9 mouse cellular contexts compared by ENCODE assay signal in the genomic region with DNA sequence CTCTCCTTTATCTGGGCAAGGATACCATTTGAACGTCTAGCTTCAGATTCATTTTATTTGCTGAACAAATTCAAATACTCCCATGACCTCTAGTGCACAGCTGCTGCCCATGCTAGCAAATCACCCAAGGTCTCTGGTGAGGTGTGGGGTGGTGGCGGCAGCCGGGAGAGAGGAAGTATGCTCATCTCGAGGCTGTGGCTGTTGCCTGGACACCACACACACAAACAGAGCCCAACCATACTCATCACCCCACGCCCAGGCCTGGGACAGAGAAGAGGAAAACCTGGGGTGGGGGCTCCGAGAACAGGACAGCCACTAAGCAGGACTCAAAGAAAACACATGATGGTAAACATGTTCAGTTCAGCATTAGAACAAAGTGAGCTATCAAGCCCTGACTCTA. TPM values are rescaled to one million over a fixed set of nuclear protein-coding genes. Genes with fewer than 3 reads are reported as not detected.
DNase-seq lines count a peak whose midpoint lies in the region; ATAC-seq and TF ChIP-seq lines count a peak whose summit lies in the region.
"Had no signal": no experiment of that assay in that cellular context is flagged by ENCODE, and none has a peak within 500 bp of the region (broad histone marks: within the 10 kb centered on the region; RNA-seq: fewer than 3 reads in every experiment).

No protein-coding gene starts in this region.

- H3K4me3 ChIP-seq in heart, embryonic 15.5 days: no peak overlapping the region
- no peak overlapping the region for H3K4me3 ChIP-seq in lung, embryonic 14.5 days (ENCODE audit: low read depth, low read length)
- H3K4me3 ChIP-seq in stomach, postnatal 0 days (ENCODE audit: low read depth, low read length): no peak overlapping the region

- TF ChIP-seq EP300 in stomach, postnatal 0 days (optimal IDR thresholded peaks at IDR 0.05): no peak

- H3K4me1 ChIP-seq in heart, embryonic 15.5 days (replicated peaks): peaks cover 22% of the 10 kb centered on the region
- no peaks in the 10 kb centered on the region for H3K4me1 ChIP-seq in lung, embryonic 14.5 days (ENCODE audit: insufficient read depth)
- no peaks in the 10 kb centered on the region for H3K4me1 ChIP-seq in stomach, postnatal 0 days (replicated peaks; ENCODE audit: control insufficient read depth, insufficient read depth)

- H3K36me3 ChIP-seq in heart, embryonic 15.5 days: peaks cover 31% of the 10 kb centered on the region
- H3K36me3 ChIP-seq in lung, embryonic 14.5 days (ENCODE audit: insufficient read depth): peaks cover 49% of the 10 kb centered on the region
- peaks cover 11% of the 10 kb centered on the region; the same call in 1 of the 2 replicates for H3K36me3 ChIP-seq in stomach, postnatal 0 days (ENCODE audit: control insufficient read depth, insufficient read depth, low read length)

- TF ChIP-seq CTCF in lung, embryonic 14.5 days (IDR thresholded peaks at IDR 0.05; ENCODE audit: low read depth): no peak
- TF ChIP-seq CTCF in stomach, postnatal 0 days (IDR thresholded peaks at IDR 0.05; ENCODE audit: low read depth): no peak

- H3K27me3 ChIP-seq in heart, embryonic 15.5 days: no peaks in the 10 kb centered on the region
- H3K27me3 ChIP-seq in lung, embryonic 14.5 days (ENCODE audit: insufficient read depth, low read length): no peaks in the 10 kb centered on the region
- H3K27me3 ChIP-seq in stomach, postnatal 0 days (ENCODE audit: control insufficient read depth, insufficient read depth, low read length): no peaks in the 10 kb centered on the region

- peak; percentile 53; the same call in 1 of the 2 replicates for ATAC-seq in heart, embryonic 15.5 days (replicated peaks; ENCODE audit: insufficient number of reproducible peaks, insufficient read depth, low FRiP score, low read depth)
- ATAC-seq in lung, embryonic 14.5 days (ENCODE audit: insufficient read depth): 0 out of 2 replicates have a peak, but pooled peaks have one; percentile 17
- ATAC-seq in stomach, postnatal 0 days (ENCODE audit: low FRiP score, low TSS enrichment): peak; percentile 92

- no peaks in the 10 kb centered on the region for H3K9me3 ChIP-seq in heart, embryonic 15.5 days (replicated peaks)
- no peaks in the 10 kb centered on the region for H3K9me3 ChIP-seq in lung, embryonic 14.5 days (ENCODE audit: low read depth, low read length)
- no peaks in the 10 kb centered on the region for H3K9me3 ChIP-seq in stomach, postnatal 0 days (ENCODE audit: control insufficient read depth, low read length)

- DNase-seq in thymus, postnatal 4 days: peak; percentile 20
- DNase-seq in thymus, postnatal 25 days: no peak
- DNase-seq in lung, embryonic 14.5 days: no peak
- peak; percentile 52 for DNase-seq in stomach, postnatal 0 days (ENCODE audit: low spot score)
- no peak for DNase-seq in layer of hippocampus, adult 9-10 months (ENCODE audit: low spot score)
- DNase-seq in right cerebral cortex, postnatal 10 days (ENCODE audit: low spot score in 2 of 2): no peak
- no peak for DNase-seq in cerebellum, adult 11 months

- no peak overlapping the region for H3K9ac ChIP-seq in heart, embryonic 15.5 days
- no peak overlapping the region; the same call in 1 of the 2 replicates for H3K9ac ChIP-seq in lung, embryonic 14.5 days
- H3K9ac ChIP-seq in stomach, postnatal 0 days (ENCODE audit: low read length): no peak overlapping the region
- H3K9ac ChIP-seq: hindbrain, embryonic 14.5 days had no signal

- H3K4me2 ChIP-seq in heart, embryonic 15.5 days: no peak overlapping the region
- H3K4me2 ChIP-seq in lung, embryonic 14.5 days: no peak overlapping the region
- H3K4me2 ChIP-seq in stomach, postnatal 0 days (replicated peaks; ENCODE audit: low read depth): no peak overlapping the region
- H3K4me2 ChIP-seq: hindbrain, embryonic 14.5 days had no signal

- H3K27ac ChIP-seq in heart, embryonic 15.5 days: no peak overlapping the region
- no peak overlapping the region for H3K27ac ChIP-seq in lung, embryonic 14.5 days (ENCODE audit: low read depth)
- H3K27ac ChIP-seq in stomach, postnatal 0 days (replicated peaks): no peak overlapping the region; the same call in 1 of the 2 replicates
- H3K27ac ChIP-seq: hindbrain, embryonic 14.5 days had no signal

- 25% methylated on average over 6 of the region's 6 CpGs for WGBS in heart, embryonic 15.5 days
- 44% methylated on average over 6 of the region's 6 CpGs for WGBS in lung, embryonic 14.5 days
- 37% methylated on average over 6 of the region's 6 CpGs for WGBS in stomach, postnatal 0 days

RNA-seq across cellular contexts. Expression of a gene that starts 11.5 kb away (rescaled TPM):
- 6.2 and 8.2 TPM in 2 replicates for polyA plus RNA-seq in heart, embryonic 15.5 days (2015; fragmentation: Nextera tagmentation; extraction: Ambion mirVana)
- polyA plus RNA-seq in lung, embryonic 14.5 days (2014; fragmentation: Nextera tagmentation; extraction: Ambion mirVana): 7.6 and 7.8 TPM in 2 replicates
- 3.9 and 6.2 TPM in 2 replicates for polyA plus RNA-seq in stomach, postnatal 0 days (2015; fragmentation: Nextera tagmentation; extraction: Ambion mirVana)

RNA-seq across cellular contexts. Expression of a gene that starts 16.1 kb away (rescaled TPM):
- polyA plus RNA-seq in heart, embryonic 15.5 days (2015; fragmentation: Nextera tagmentation; extraction: Ambion mirVana): 1.5 and 1.6 TPM in 2 replicates
- polyA plus RNA-seq in lung, embryonic 14.5 days (2014; fragmentation: Nextera tagmentation; extraction: Ambion mirVana): 1.0 and 1.3 TPM in 2 replicates
- polyA plus RNA-seq in stomach, postnatal 0 days (2015; fragmentation: Nextera tagmentation; extraction: Ambion mirVana): 0.22 and 0.23 TPM in 2 replicates

RNA-seq across cellular contexts. Expression of a gene that starts 37.6 kb away (rescaled TPM):
- polyA plus RNA-seq in heart, embryonic 15.5 days (2015; fragmentation: Nextera tagmentation; extraction: Ambion mirVana): 71.7 and 81.2 TPM in 2 replicates
- 94.0 and 98.5 TPM in 2 replicates for polyA plus RNA-seq in lung, embryonic 14.5 days (2014; fragmentation: Nextera tagmentation; extraction: Ambion mirVana)
- 59.1 and 60.7 TPM in 2 replicates for polyA plus RNA-seq in stomach, postnatal 0 days (2015; fragmentation: Nextera tagmentation; extraction: Ambion mirVana)

RNA-seq across cellular contexts. Expression of a gene that starts 43.1 kb away (rescaled TPM):
- polyA plus RNA-seq in heart, embryonic 15.5 days (2015; fragmentation: Nextera tagmentation; extraction: Ambion mirVana): 0.79 TPM in 2 replicates
- 1.4 and 1.6 TPM in 2 replicates for polyA plus RNA-seq in lung, embryonic 14.5 days (2014; fragmentation: Nextera tagmentation; extraction: Ambion mirVana)
- 0.36 and 0.42 TPM in 2 replicates for polyA plus RNA-seq in stomach, postnatal 0 days (2015; fragmentation: Nextera tagmentation; extraction: Ambion mirVana)

RNA-seq across cellular contexts. Expression of a gene that starts 43.5 kb away (rescaled TPM):
- not detected in 2 replicates for polyA plus RNA-seq in heart, embryonic 15.5 days (2015; fragmentation: Nextera tagmentation; extraction: Ambion mirVana)
- polyA plus RNA-seq in lung, embryonic 14.5 days (2014; fragmentation: Nextera tagmentation; extraction: Ambion mirVana): not detected in 2 replicates
- polyA plus RNA-seq in stomach, postnatal 0 days (2015; fragmentation: Nextera tagmentation; extraction: Ambion mirVana): 1.9 TPM in 2 replicates

Comparison
In these comparisons a context has a peak if more than half of its experiments do, and no peak if none do; other contexts are left out.
1. DNase-seq: peak in thymus, postnatal 4 days (single experiment) and stomach, postnatal 0 days (single experiment); none in thymus, postnatal 25 days (single experiment), lung, embryonic 14.5 days (single experiment), layer of hippocampus, adult 9-10 months (single experiment), right cerebral cortex, postnatal 10 days (0 of 2) and cerebellum, adult 11 months (single experiment).
2. ATAC-seq: peak in every context shown above with its lines; median percentile 92 in stomach, postnatal 0 days; 53 in heart, embryonic 15.5 days; 17 in lung, embryonic 14.5 days.